Mouse (Mus musculus) embryonic facial prominence, embryonic 15.5 days (tissue): ENCODE measurements around the gene Fbxo9. TPM values are rescaled to one million over a fixed set of nuclear protein-coding genes. Genes with fewer than 3 reads are reported as not detected.

Experiments used
- ATAC-seq: fragments of 200-750 bp; cut with Nextera tagmentation; 2 replicates; pipeline ENCODE4 v1.8.0; 2017; ENCODE audit warnings: low read depth, moderate TSS enrichment; ENCODE audit not compliant: insufficient number of reproducible peaks, low FRiP score, low TSS enrichment
- H3K27ac ChIP-seq: fragments of 300-500 bp; sonication (generic); replicated peaks from 2 replicates; pipeline ENCODE4 v1.5.1; 2015; ENCODE audit warnings: mild to moderate bottlenecking, inconsistent platforms
- H3K27me3 ChIP-seq: fragments of 300-500 bp; sonication (generic); 2 replicates; pipeline ENCODE4 v1.6.1; 2015; ENCODE audit warnings: inconsistent platforms
- H3K36me3 ChIP-seq: fragments of 300-500 bp; sonication (generic); 2 replicates; pipeline ENCODE4 v1.6.1; 2015; ENCODE audit warnings: mild to moderate bottlenecking, inconsistent platforms
- H3K4me1 ChIP-seq: fragments of 300-500 bp; sonication (generic); 2 replicates; pipeline ENCODE4 v1.6.1; 2015; ENCODE audit warnings: inconsistent platforms
- H3K4me2 ChIP-seq: fragments of 300-500 bp; sonication (generic); replicated peaks from 2 replicates; pipeline ENCODE4 v1.6.1; 2015; ENCODE audit warnings: mild to moderate bottlenecking, inconsistent platforms
- H3K4me3 ChIP-seq: fragments of 300-500 bp; sonication (generic); replicated peaks from 2 replicates; pipeline ENCODE4 v1.5.1; 2015; ENCODE audit warnings: mild to moderate bottlenecking, inconsistent platforms
- H3K9ac ChIP-seq: fragments of 300-500 bp; sonication (generic); 2 replicates; pipeline ENCODE4 v1.6.1; 2015; ENCODE audit warnings: inconsistent platforms
- H3K9me3 ChIP-seq: fragments of 300-500 bp; sonication (generic); replicated peaks from 2 replicates; pipeline ENCODE4 v1.6.1; 2016; ENCODE audit warnings: inconsistent platforms
- WGBS: fragments of 180-500 bp; shearing (Covaris S2); methylation state at CpG from one replicate; pipeline ENCODE4 v1.1.7; 2015; 5-methylcytosine and 5-hydroxymethylcytosine counted together
- polyA plus RNA-seq: library from polyadenylated mRNA; unstranded; fragments of >200 nt; fragmentation: Nextera tagmentation; extraction: Ambion mirVana; gene quantifications from 2 replicates; pipeline ENCODE4 v1.2.1, GENCODE M21; 2015

Gene Fbxo9
- polyA plus RNA-seq, 1 experiment from 2014 or later, result 45.9 TPM

DNA sequence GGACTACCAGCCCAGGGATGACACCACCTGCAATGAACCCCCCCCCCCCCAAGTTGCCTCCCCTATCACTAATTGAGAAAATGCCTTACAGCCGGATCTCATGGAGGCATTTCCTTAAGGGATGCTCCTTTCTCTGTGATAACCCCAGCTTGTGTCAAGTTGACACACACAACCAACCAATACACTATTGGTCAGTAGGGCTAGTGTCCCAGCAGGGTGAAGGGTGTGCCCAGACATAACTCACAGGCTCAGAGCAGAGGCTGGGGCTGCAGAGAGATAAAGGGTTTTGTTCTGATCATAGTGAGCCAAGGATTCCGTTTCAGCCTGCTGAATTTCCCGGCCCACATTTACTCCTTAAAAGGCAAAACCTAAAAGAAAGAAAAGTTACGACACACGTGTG lies 38.4 kb downstream of the Fbxo9 start:
- Histone ChIP-seq H3K9me3 (no peaks in the 10 kb centered on the region), H3K27ac (no peak overlapping the region), H3K36me3 (no peaks in the 10 kb centered on the region), H3K4me3 (no peak overlapping the region), H3K9ac (no peak overlapping the region), H3K4me2 (no peak overlapping the region), H3K4me1 (no peaks in the 10 kb centered on the region), H3K27me3 (no peaks in the 10 kb centered on the region)
- 64% methylated on average over 5 of the region's 5 CpGs for WGBS
- no peak for ATAC-seq

DNA sequence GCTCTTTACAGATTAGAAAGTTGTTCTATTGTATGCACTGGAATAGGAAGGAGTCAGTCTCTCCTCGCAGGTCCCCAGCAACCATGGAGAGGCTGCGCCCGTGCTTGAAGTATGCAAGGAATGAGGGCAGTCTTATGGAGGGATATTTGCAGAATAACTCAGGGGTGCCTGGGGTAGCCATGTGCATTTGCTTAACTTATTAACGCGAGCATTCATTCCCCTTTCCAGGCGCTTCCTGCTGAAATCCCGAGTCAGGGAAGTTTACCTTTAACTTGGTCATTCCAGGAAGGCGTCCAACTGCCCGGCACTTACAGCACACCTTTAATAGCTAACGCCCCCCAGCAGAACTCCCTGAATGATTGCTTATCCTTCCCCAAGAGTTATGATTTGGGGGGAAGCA lies 44.7 kb downstream of the Fbxo9 start:
- Histone ChIP-seq H3K36me3 (no peaks in the 10 kb centered on the region), H3K4me1 (peaks cover 10% of the 10 kb centered on the region; the same call in 1 of the 2 replicates), H3K27me3 (no peaks in the 10 kb centered on the region), H3K4me2 (no peak overlapping the region), H3K27ac (no peak overlapping the region), H3K9me3 (no peaks in the 10 kb centered on the region), H3K9ac (no peak overlapping the region), H3K4me3 (no peak overlapping the region)
- no peak for ATAC-seq
- WGBS, result 29% methylated on average over 10 of the region's 10 CpGs

DNA sequence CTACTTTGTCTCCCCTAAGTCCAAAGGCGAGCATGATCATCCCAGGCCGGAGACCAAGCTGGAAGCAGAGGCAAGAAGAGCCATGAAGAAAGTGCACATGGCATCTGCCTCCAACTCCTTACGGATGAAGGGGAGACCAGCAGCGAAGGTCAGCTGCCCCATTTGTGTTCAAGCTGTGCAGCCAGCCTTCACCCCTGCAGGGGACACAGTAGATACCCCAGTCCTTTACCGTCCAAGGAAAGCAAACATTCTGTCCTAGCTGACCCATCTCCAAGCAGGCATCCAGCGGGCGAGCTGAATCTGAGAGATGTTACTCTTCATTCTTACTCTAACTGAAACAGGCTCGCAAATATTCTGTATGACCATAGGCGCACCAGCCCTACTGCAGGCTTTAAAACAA lies 46.5 kb downstream of the Fbxo9 start:
- H3K9ac ChIP-seq, result no peak overlapping the region
- no peak overlapping the region for H3K4me2 ChIP-seq
- no peaks in the 10 kb centered on the region for H3K9me3 ChIP-seq
- H3K36me3 ChIP-seq, result no peaks in the 10 kb centered on the region
- H3K27me3 ChIP-seq, result no peaks in the 10 kb centered on the region
- peaks cover 10% of the 10 kb centered on the region; the same call in 1 of the 2 replicates for H3K4me1 ChIP-seq
- no peak overlapping the region for H3K4me3 ChIP-seq
- no peak overlapping the region for H3K27ac ChIP-seq
- WGBS, result 87% methylated on average over 9 of the region's 9 CpGs
- ATAC-seq, result no peak

DNA sequence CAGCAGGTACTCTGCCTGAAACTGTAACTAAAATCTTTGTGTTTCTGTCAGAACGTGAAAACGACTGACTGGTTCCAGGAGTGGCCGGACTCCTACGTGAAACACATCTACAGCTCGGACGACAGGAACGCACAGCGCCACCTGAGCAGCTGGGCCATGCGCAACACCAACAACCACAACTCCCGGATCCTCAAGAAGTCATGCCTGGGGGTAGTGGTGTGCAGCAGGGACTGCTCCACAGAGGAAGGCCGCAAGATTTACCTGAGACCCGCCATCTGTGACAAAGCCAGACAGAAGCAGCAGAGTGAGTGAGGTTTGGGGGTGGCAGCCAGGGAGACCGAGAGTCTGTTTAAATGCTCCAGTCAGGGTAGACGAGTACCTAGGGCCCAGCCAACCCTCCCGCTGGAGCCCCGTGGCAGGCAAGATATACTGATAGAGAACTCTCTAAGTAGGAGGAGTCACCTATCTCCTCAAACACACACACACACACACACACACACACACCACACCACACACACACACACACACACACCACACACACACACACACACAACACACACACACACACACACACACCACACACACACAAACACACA lies 49.2 kb downstream of the Fbxo9 start:
- no peak overlapping the region for H3K9ac ChIP-seq
- no peak overlapping the region for H3K4me3 ChIP-seq
- no peak for ATAC-seq
- 76% methylated on average over 16 of the region's 16 CpGs for WGBS
- H3K27ac ChIP-seq, result no peak overlapping the region
- no peaks in the 10 kb centered on the region for H3K27me3 ChIP-seq
- no peak overlapping the region for H3K4me2 ChIP-seq
- no peaks in the 10 kb centered on the region for H3K36me3 ChIP-seq
- peaks cover 9% of the 10 kb centered on the region; the same call in 1 of the 2 replicates for H3K4me1 ChIP-seq
- H3K9me3 ChIP-seq, result no peaks in the 10 kb centered on the region

DNA sequence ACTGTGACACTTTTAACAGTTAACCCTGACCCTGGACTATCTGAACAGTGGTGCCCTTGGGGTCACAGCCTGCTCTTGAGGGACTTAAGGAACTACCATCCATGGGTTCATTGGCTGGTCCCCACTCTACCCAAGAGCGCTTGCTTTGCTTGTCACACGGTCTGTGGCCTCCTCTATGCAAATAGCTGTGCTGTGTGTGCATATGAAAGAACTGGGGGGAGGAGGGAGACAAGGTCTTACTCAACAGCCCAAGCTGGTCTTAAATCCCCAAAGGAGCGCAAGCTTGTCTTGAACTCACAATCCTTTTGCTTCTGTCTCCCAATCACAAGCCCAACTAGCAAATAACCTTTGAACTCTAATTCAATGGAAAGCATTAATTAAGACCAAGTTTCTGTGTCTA lies 54.6 kb downstream of the Fbxo9 start:
- H3K9me3 ChIP-seq, result no peaks in the 10 kb centered on the region
- no peak overlapping the region for H3K9ac ChIP-seq
- H3K27me3 ChIP-seq, result no peaks in the 10 kb centered on the region
- no peak overlapping the region for H3K4me3 ChIP-seq
- no peak overlapping the region for H3K27ac ChIP-seq
- H3K36me3 ChIP-seq, result no peaks in the 10 kb centered on the region
- 84% methylated on average over 3 of the region's 3 CpGs for WGBS
- H3K4me2 ChIP-seq, result no peak overlapping the region
- ATAC-seq, result no peak
- no peaks in the 10 kb centered on the region for H3K4me1 ChIP-seq

DNA sequence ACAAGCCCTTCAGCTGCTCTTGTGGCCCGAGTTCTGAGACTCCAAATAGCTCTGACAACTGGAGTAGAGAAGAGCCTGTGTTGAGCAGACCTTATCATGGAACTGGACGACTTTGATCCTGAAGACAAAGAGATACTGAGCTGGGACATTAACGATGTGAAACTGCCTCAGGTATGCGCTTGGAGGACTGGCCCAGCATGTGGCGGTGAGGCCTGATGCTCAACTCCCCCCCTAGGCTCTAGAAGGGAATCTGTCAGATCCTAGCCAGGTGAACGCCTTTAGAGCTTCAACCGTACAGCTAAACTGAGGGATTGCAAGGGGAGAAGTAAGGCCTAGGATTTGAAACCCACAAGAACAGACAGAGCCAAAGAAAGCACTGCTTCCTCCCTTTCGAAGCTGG lies 55.0 kb downstream of the Fbxo9 start:
- Histone ChIP-seq H3K4me3 (no peak overlapping the region), H3K4me2 (no peak overlapping the region), H3K36me3 (no peaks in the 10 kb centered on the region), H3K9me3 (no peaks in the 10 kb centered on the region), H3K4me1 (no peaks in the 10 kb centered on the region), H3K9ac (no peak overlapping the region), H3K27me3 (no peaks in the 10 kb centered on the region), H3K27ac (no peak overlapping the region)
- 70% methylated on average over 8 of the region's 8 CpGs for WGBS
- no peak for ATAC-seq

DNA sequence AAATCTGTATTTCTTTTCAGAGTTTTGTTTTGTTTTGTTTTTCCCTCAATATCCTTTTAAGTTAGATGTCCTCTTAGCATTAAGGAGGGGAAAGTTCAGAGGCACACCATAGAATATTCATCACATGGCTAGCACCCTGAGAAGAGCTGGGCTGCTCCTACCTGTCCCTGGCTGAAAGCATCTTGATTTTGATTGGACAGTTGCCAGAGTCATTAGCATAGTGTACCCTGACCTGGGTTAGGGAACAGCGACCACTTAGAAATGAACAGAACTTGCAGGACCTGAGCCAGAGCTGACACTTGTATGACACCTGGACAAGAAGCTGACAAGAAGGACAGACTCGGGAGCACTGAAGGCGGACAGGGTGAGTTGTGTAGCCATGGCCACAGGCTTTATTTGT lies 57.2 kb downstream of the Fbxo9 start, which contains the start of gene Gcm1:
Gene Gcm1, plus strand, starts transcription at position 248 of the 400 bp plus-strand sequence.
- Histone ChIP-seq H3K4me3 (no peak within 1 kb of the TSS), H3K9me3 (no peaks in the 10 kb centered on the region), H3K4me2 (no peak within 1 kb of the TSS), H3K27ac (no peak within 1 kb of the TSS), H3K27me3 (no peaks in the 10 kb centered on the region), H3K36me3 (no peaks in the 10 kb centered on the region), H3K9ac (no peak within 1 kb of the TSS), H3K4me1 (no peaks in the 10 kb centered on the region)
- 52% methylated on average over 3 of the region's 3 CpGs for WGBS
- ATAC-seq, result no peak

GRCm38 (mm10) chr9:78050452-78050970 lies 58.4 kb downstream of the Fbxo9 start:
- H3K4me1 ChIP-seq, result no peaks in the 10 kb centered on the region

GRCm38 (mm10) chr9:78046755-78047154 lies 62.1 kb downstream of the Fbxo9 start:
- WGBS, result 39% methylated on average over 20 of the region's 20 CpGs
- Histone ChIP-seq H3K4me3 (no peak overlapping the region), H3K27me3 (no peaks in the 10 kb centered on the region), H3K36me3 (no peaks in the 10 kb centered on the region), H3K27ac (no peak overlapping the region), H3K4me1 (no peaks in the 10 kb centered on the region), H3K9ac (no peak overlapping the region), H3K4me2 (0 out of 2 replicates have a peak overlapping the region, but pooled peaks have one; percentile 11), H3K9me3 (no peaks in the 10 kb centered on the region)
- ATAC-seq, result no peak

More at GRCm38 (mm10) chr9:78050452-78050970, 58.4 kb downstream of the Fbxo9 start:
- no peaks in the 10 kb centered on the region for H3K27me3 ChIP-seq
- H3K27ac ChIP-seq, result no peak overlapping the region
- H3K36me3 ChIP-seq, result no peaks in the 10 kb centered on the region
- H3K4me2 ChIP-seq, result no peak overlapping the region
- no peak for ATAC-seq
- no peaks in the 10 kb centered on the region for H3K9me3 ChIP-seq
- H3K4me3 ChIP-seq, result no peak overlapping the region
- 34% methylated on average over 5 of the region's 5 CpGs for WGBS
- H3K9ac ChIP-seq, result no peak overlapping the region

GRCm38 (mm10) chr9:78045171-78045570 lies 63.7 kb downstream of the Fbxo9 start:
- Histone ChIP-seq H3K4me3 (no peak overlapping the region), H3K27me3 (no peaks in the 10 kb centered on the region), H3K4me2 (no peak overlapping the region), H3K36me3 (no peaks in the 10 kb centered on the region), H3K9ac (no peak overlapping the region), H3K9me3 (no peaks in the 10 kb centered on the region), H3K27ac (0 out of 2 replicates have a peak overlapping the region, but pooled peaks have one; percentile 17), H3K4me1 (no peaks in the 10 kb centered on the region)
- no peak for ATAC-seq
- 44% methylated on average over 6 of the region's 6 CpGs for WGBS

GRCm38 (mm10) chr9:78038755-78039489 lies 69.9 kb downstream of the Fbxo9 start:
- no peaks in the 10 kb centered on the region for H3K4me1 ChIP-seq
- no peak for ATAC-seq
- WGBS, result 35% methylated on average over 18 of the region's 18 CpGs

More at GRCm38 (mm10) chr9:78038755-78039489, 69.9 kb downstream of the Fbxo9 start:
- Histone ChIP-seq H3K36me3 (no peaks in the 10 kb centered on the region), H3K9me3 (no peaks in the 10 kb centered on the region), H3K4me3 (no peak overlapping the region), H3K27ac (no peak overlapping the region), H3K4me2 (no peak overlapping the region), H3K9ac (no peak overlapping the region), H3K27me3 (no peaks in the 10 kb centered on the region)
